Mouse (Mus musculus): Measurements from ENCODE around the gene Rnf157. TPM values are rescaled to one million over a fixed set of nuclear protein-coding genes. Genes with fewer than 3 reads are reported as not detected.
"Not testable (repeated sequence)": the region's sequence is repeated elsewhere in the genome, so short reads cannot be mapped to it uniquely, and the experiment has no call there.

Gene Rnf157
- polyA plus RNA-seq, 1 experiment: 7.2 TPM

DNA sequence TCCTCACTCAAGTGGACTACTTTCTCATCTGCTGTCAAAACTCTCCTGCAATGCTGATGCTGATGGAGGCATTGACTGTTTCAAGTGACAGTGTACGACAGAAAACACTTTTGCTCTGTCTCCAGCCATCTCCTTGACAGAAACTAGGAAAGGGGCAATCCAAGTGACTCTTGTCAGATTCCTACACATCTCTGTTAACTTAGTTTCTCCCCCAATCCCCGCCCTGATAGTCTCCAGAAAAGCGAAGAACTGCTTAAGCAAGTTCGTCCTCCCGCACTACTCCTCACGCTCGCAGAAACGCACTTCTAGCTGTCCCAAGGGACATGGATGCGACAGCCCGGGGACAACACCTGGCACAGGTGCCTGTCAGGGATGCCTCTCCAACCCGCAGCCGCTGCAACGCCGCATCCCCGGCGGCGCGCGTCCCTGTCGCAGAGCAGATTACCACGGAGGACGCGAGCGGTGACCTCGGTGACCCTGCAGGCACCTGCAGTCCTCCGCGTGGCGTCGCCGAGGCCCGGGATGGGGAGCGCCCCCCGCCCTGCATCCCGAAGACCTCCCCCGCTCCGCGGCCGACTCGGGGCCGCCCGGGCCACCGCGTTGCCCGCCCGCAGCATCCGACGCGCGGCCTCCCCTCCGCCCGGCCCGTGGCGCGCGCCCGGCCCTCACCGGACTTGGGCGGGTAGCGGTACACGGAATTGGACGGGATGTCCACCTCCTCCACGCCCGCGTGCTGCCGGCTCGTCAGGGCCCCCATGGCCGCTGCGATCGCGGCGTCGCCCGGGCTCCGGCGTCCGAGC, 604 bp downstream of the Rnf157 start:
- H3K27ac ChIP-seq (ENCODE audit: control insufficient read depth, insufficient read depth, low read depth, low read length): peak overlapping the region; percentile 75
- H3K4me3 ChIP-seq (ENCODE audit: control insufficient read depth, low read depth, low read length): peak overlapping the region; percentile 92
- H3K36me3 ChIP-seq (ENCODE audit: control insufficient read depth, insufficient read depth, low read length): no peaks in the 10 kb centered on the region
- TF ChIP-seq CTCF (IDR thresholded peaks at IDR 0.05; ENCODE audit: control insufficient read depth, insufficient read depth, insufficient replicate concordance, low read depth, low read length) (no peak), POLR2A (IDR thresholded peaks at IDR 0.05; ENCODE audit: control insufficient read depth, low read depth, low read length) (no peak)
- H3K4me1 ChIP-seq (ENCODE audit: control insufficient read depth, insufficient read depth, low read length): peaks cover 13% of the 10 kb centered on the region
- no peaks in the 10 kb centered on the region for H3K27me3 ChIP-seq (ENCODE audit: control insufficient read depth, insufficient read depth, low read length)

GRCm38 (mm10) chr11:116411582-116411981, 1.2 kb downstream of the Rnf157 start:
- H3K36me3 ChIP-seq (ENCODE audit: control insufficient read depth, insufficient read depth, low read length): no peaks in the 10 kb centered on the region
- H3K4me1 ChIP-seq (ENCODE audit: control insufficient read depth, insufficient read depth, low read length): peaks cover 13% of the 10 kb centered on the region
- H3K4me3 ChIP-seq (ENCODE audit: control insufficient read depth, low read depth, low read length): no peak overlapping the region
- H3K27me3 ChIP-seq (ENCODE audit: control insufficient read depth, insufficient read depth, low read length): no peaks in the 10 kb centered on the region
- TF ChIP-seq POLR2A (IDR thresholded peaks at IDR 0.05; ENCODE audit: control insufficient read depth, low read depth, low read length): no peak
- no peak for TF ChIP-seq CTCF (IDR thresholded peaks at IDR 0.05; ENCODE audit: control insufficient read depth, insufficient read depth, insufficient replicate concordance, low read depth, low read length)
- no peak overlapping the region for H3K27ac ChIP-seq (ENCODE audit: control insufficient read depth, insufficient read depth, low read depth, low read length)

DNA sequence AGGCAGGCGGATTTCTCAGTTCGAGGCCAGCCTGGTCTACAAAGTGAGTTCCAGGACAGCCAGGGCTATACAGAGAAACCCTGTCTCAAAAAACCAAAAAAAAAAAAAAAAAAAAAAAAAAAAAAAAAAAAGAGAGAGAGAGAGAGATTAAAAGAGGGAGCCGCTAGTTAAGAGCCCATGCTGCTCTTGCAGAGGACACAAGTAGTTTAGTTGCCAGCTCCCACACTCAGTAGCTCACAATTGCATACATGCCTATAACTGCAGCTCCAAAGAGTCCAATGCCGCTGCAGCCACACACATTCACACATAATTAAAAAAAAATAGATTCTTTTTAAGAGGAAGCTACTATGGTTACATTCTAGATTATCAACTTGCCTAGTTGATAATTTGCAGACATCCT, 2.4 kb downstream of the Rnf157 start:
- H3K36me3 ChIP-seq (ENCODE audit: control insufficient read depth, insufficient read depth, low read length); H3K4me3 ChIP-seq (ENCODE audit: control insufficient read depth, low read depth, low read length); H3K27me3 ChIP-seq (ENCODE audit: control insufficient read depth, insufficient read depth, low read length); H3K27ac ChIP-seq (ENCODE audit: control insufficient read depth, insufficient read depth, low read depth, low read length): not testable (repeated sequence)
- H3K4me1 ChIP-seq (ENCODE audit: control insufficient read depth, insufficient read depth, low read length): peaks cover 13% of the 10 kb centered on the region

DNA sequence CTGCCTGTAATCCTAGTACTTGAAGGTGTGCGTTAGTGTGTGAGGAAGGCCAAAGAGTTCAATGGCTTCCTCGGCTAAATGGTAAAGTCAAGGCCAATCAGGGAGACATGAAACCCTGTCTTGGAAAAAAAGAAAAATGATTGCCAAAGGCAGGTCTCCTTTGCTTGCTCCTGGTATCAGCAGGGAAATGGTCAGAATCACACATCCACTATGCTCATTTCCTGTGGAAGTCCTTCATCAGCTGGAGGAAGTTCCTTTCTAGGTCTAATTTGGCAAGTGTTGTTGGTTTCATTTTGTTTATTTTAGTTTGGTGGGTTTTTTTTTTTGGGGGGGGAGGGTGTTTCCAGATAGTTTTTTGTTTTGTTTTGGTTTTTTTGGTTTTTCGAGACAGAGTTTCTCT, 3.8 kb downstream of the Rnf157 start:
- TF ChIP-seq CTCF (IDR thresholded peaks at IDR 0.05; ENCODE audit: control insufficient read depth, insufficient read depth, insufficient replicate concordance, low read depth, low read length) (no peak), POLR2A (IDR thresholded peaks at IDR 0.05; ENCODE audit: control insufficient read depth, low read depth, low read length) (no peak)
- Histone ChIP-seq H3K4me1 (ENCODE audit: control insufficient read depth, insufficient read depth, low read length) (peaks cover 13% of the 10 kb centered on the region), H3K4me3 (ENCODE audit: control insufficient read depth, low read depth, low read length) (no peak overlapping the region)

GRCm38 (mm10) chr11:116406231-116406728, 6.6 kb downstream of the Rnf157 start:
- H3K4me3 ChIP-seq (ENCODE audit: control insufficient read depth, low read depth, low read length): no peak overlapping the region
- no peaks in the 10 kb centered on the region for H3K36me3 ChIP-seq (ENCODE audit: control insufficient read depth, insufficient read depth, low read length)
- no peaks in the 10 kb centered on the region for H3K4me1 ChIP-seq (ENCODE audit: control insufficient read depth, insufficient read depth, low read length)
- TF ChIP-seq POLR2A (IDR thresholded peaks at IDR 0.05; ENCODE audit: control insufficient read depth, low read depth, low read length) (no peak), CTCF (IDR thresholded peaks at IDR 0.05; ENCODE audit: control insufficient read depth, insufficient read depth, insufficient replicate concordance, low read depth, low read length) (no peak)
- no peak overlapping the region for H3K27ac ChIP-seq (ENCODE audit: control insufficient read depth, insufficient read depth, low read depth, low read length)
- H3K27me3 ChIP-seq (ENCODE audit: control insufficient read depth, insufficient read depth, low read length): no peaks in the 10 kb centered on the region

More for the DNA sequence above, 3.8 kb downstream of the Rnf157 start:
- Histone ChIP-seq H3K27me3 (ENCODE audit: control insufficient read depth, insufficient read depth, low read length) (no peaks in the 10 kb centered on the region), H3K36me3 (ENCODE audit: control insufficient read depth, insufficient read depth, low read length) (no peaks in the 10 kb centered on the region), H3K27ac (ENCODE audit: control insufficient read depth, insufficient read depth, low read depth, low read length) (no peak overlapping the region)

- no peaks in the 10 kb centered on the region for H3K27me3 ChIP-seq (ENCODE audit: control insufficient read depth, insufficient read depth, low read length)
- no peaks in the 10 kb centered on the region for H3K36me3 ChIP-seq (ENCODE audit: control insufficient read depth, insufficient read depth, low read length)
- H3K4me3 ChIP-seq (ENCODE audit: control insufficient read depth, low read depth, low read length): no peak overlapping the region
- H3K27ac ChIP-seq (ENCODE audit: control insufficient read depth, insufficient read depth, low read depth, low read length): no peak overlapping the region
- TF ChIP-seq POLR2A (IDR thresholded peaks at IDR 0.05; ENCODE audit: control insufficient read depth, low read depth, low read length) (no peak), CTCF (IDR thresholded peaks at IDR 0.05; ENCODE audit: control insufficient read depth, insufficient read depth, insufficient replicate concordance, low read depth, low read length) (no peak)
- no peaks in the 10 kb centered on the region for H3K4me1 ChIP-seq (ENCODE audit: control insufficient read depth, insufficient read depth, low read length)
Measured at GRCm38 (mm10) chr11:116405601-116406000, 7.2 kb downstream of the Rnf157 start.

DNA sequence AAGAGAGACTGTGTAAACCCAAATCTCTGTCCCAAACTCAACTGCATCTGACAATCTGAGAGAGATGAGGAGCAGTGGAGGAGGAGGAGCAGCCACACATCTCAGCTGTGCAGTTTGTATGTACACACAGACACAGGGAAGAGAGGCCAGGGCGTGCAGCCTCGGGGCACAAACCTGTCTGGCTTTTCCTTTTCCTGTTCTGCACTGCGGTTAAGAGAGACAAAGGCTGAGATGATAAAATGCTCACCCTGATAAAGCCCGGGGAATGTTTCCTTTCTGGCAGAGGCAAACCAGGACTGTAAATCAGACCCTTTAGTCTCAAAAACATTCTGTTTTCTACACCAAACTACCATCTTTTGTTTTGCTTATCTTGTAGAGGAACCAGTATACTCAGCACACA, 12.3 kb downstream of the Rnf157 start:
- Histone ChIP-seq H3K4me3 (ENCODE audit: control insufficient read depth, low read depth, low read length) (no peak overlapping the region), H3K27ac (ENCODE audit: control insufficient read depth, insufficient read depth, low read depth, low read length) (no peak overlapping the region), H3K27me3 (ENCODE audit: control insufficient read depth, insufficient read depth, low read length) (no peaks in the 10 kb centered on the region), H3K36me3 (ENCODE audit: control insufficient read depth, insufficient read depth, low read length) (no peaks in the 10 kb centered on the region), H3K4me1 (ENCODE audit: control insufficient read depth, insufficient read depth, low read length) (no peaks in the 10 kb centered on the region; the same call in 1 of the 2 replicates)
- TF ChIP-seq CTCF (IDR thresholded peaks at IDR 0.05; ENCODE audit: control insufficient read depth, insufficient read depth, insufficient replicate concordance, low read depth, low read length): no peak
- TF ChIP-seq POLR2A (IDR thresholded peaks at IDR 0.05; ENCODE audit: control insufficient read depth, low read depth, low read length): no peak
